Mouse (Mus musculus): ENCODE results near the gene Ctxn2.

GRCm38 (mm10) chr2:125152388-125152787 is 15.9 kb downstream of the Ctxn2 start, which contains the start of gene Slc12a1:
- TF ChIP-seq CTCF (IDR thresholded peaks at IDR 0.05; ENCODE audit: low read depth, low read length), result no peak
- TF ChIP-seq POLR2A (IDR thresholded peaks at IDR 0.05; ENCODE audit: extremely low read depth, insufficient read depth, low read length), result no peak
